Mouse (Mus musculus): Measurements from ENCODE around the gene Adamts20. TPM values are rescaled to one million over a fixed set of nuclear protein-coding genes. Genes with fewer than 3 reads are reported as not detected.
A peak's percentile ranks its signal among the peaks of the same experiment; 100 is the strongest.

The Adamts20 gene
- total and polyA plus RNA-seq, 3 experiments = 2.1 to 3.6 TPM; not detected in 1

- Histone ChIP-seq H3K4me1 (ENCODE audit: control insufficient read depth in 1 of 2, insufficient read depth in 2 of 2, low read length in 2 of 2) (peaks cover 0 to 3% of the 10 kb centered on the region in 2 experiments; a peak in 2 of 4 replicates), H3K79me2 (ENCODE audit: control insufficient read depth, insufficient read depth, low read length, poor library complexity) (no peaks in the 10 kb centered on the region), H3K27ac (ENCODE audit: control insufficient read depth, low read depth, low read length) (no peak overlapping the region), H3K9ac (ENCODE audit: control insufficient read depth, low read depth, low read length, poor library complexity, severe bottlenecking) (no peak overlapping the region), H3K4me3 (ENCODE audit: control insufficient read depth in 1 of 2, insufficient read depth in 1 of 2, low read depth in 2 of 2, low read length in 2 of 2) (no peak overlapping the region), H3K27me3 (ENCODE audit: control insufficient read depth in 1 of 2, insufficient read depth in 2 of 2, low read length in 2 of 2) (no peaks in the 10 kb centered on the region), H3K36me3 (ENCODE audit: control insufficient read depth in 1 of 2, insufficient read depth in 2 of 2, low read length in 2 of 2) (no peaks in the 10 kb centered on the region), H3K9me3 (replicated peaks; ENCODE audit: insufficient read depth, low read length) (no peaks in the 10 kb centered on the region)
- TF ChIP-seq CTCF (IDR thresholded peaks at IDR 0.05 in 2 of 3, conservative IDR thresholded peaks at IDR 0.05 in 1 of 3; ENCODE audit: control insufficient read depth in 1 of 3, insufficient read depth in 1 of 3, low read depth in 2 of 3, low read length in 3 of 3, poor library complexity in 1 of 3, severe bottlenecking in 1 of 3) (peak; percentile 9 to 48 (median 41); a peak in 4 of 6 replicates), POLR2AphosphoS2 (IDR thresholded peaks at IDR 0.05; ENCODE audit: low read length) (no peak)
- DNase-seq (ENCODE audit: low read depth, low spot score) = no peak
Observed at GRCm38 (mm10) chr15:94495936-94496335, 30.7 kb upstream of the Adamts20 start.

- Histone ChIP-seq H3K36me3 (ENCODE audit: control insufficient read depth in 1 of 2, insufficient read depth in 2 of 2, low read length in 2 of 2) (no peaks in the 10 kb centered on the region), H3K4me3 (ENCODE audit: control insufficient read depth in 1 of 2, insufficient read depth in 1 of 2, low read depth in 2 of 2, low read length in 2 of 2) (no peak overlapping the region), H3K79me2 (ENCODE audit: control insufficient read depth, insufficient read depth, low read length, poor library complexity) (no peaks in the 10 kb centered on the region), H3K9me3 (replicated peaks; ENCODE audit: insufficient read depth, low read length) (no peaks in the 10 kb centered on the region), H3K27me3 (ENCODE audit: control insufficient read depth in 1 of 2, insufficient read depth in 2 of 2, low read length in 2 of 2) (no peaks in the 10 kb centered on the region), H3K27ac (ENCODE audit: control insufficient read depth, low read depth, low read length) (no peak overlapping the region), H3K4me1 (ENCODE audit: control insufficient read depth in 1 of 2, insufficient read depth in 2 of 2, low read length in 2 of 2) (peaks cover 0 to 3% of the 10 kb centered on the region in 2 experiments; a peak in 2 of 4 replicates), H3K9ac (ENCODE audit: control insufficient read depth, low read depth, low read length, poor library complexity, severe bottlenecking) (no peak overlapping the region)
- no peak for TF ChIP-seq TCF12 (IDR thresholded peaks at IDR 0.05; ENCODE audit: low read depth, low read length)
- TF ChIP-seq NRF1 (IDR thresholded peaks at IDR 0.05; ENCODE audit: insufficient read depth, low read depth, low read length, poor library complexity, severe bottlenecking) = no peak
- TF ChIP-seq ZMIZ1 (IDR thresholded peaks at IDR 0.05; ENCODE audit: low read depth, low read length) = no peak
- no peak for TF ChIP-seq JUND (IDR thresholded peaks at IDR 0.05; ENCODE audit: low read depth, low read length)
- TF ChIP-seq ZC3H11A (IDR thresholded peaks at IDR 0.05; ENCODE audit: low read depth, low read length) = peak; percentile 23; the same call in 1 of the 2 replicates
- TF ChIP-seq SMC3 (IDR thresholded peaks at IDR 0.05; ENCODE audit: low read depth, low read length) = peak; percentile 78
- peak; percentile 29 to 71 (median 65); a peak in 5 of 6 replicates for TF ChIP-seq CTCF (IDR thresholded peaks at IDR 0.05 in 2 of 3, conservative IDR thresholded peaks at IDR 0.05 in 1 of 3; ENCODE audit: control insufficient read depth in 1 of 3, insufficient read depth in 1 of 3, low read depth in 2 of 3, low read length in 3 of 3, poor library complexity in 1 of 3, severe bottlenecking in 1 of 3)
- peak; percentile 67 for TF ChIP-seq RAD21 (IDR thresholded peaks at IDR 0.05; ENCODE audit: low read depth, low read length)
- TF ChIP-seq MYC (IDR thresholded peaks at IDR 0.05; ENCODE audit: low read depth, low read length) = no peak
- no peak for TF ChIP-seq CHD2 (IDR thresholded peaks at IDR 0.05; ENCODE audit: low read length)
- no peak for TF ChIP-seq MAX (IDR thresholded peaks at IDR 0.05; ENCODE audit: low read length)
- TF ChIP-seq MXI1 (IDR thresholded peaks at IDR 0.05; ENCODE audit: low read depth, low read length) = no peak
- no peak for TF ChIP-seq GABPA (IDR thresholded peaks at IDR 0.05; ENCODE audit: low read depth, low read length)
- no peak for TF ChIP-seq EP300 (IDR thresholded peaks at IDR 0.05; ENCODE audit: low read depth in 1 of 2, low read length in 2 of 2)
- TF ChIP-seq CHD1 (IDR thresholded peaks at IDR 0.05; ENCODE audit: low read depth, low read length) = no peak
- no peak for TF ChIP-seq BHLHE40 (IDR thresholded peaks at IDR 0.05; ENCODE audit: borderline replicate concordance, low read depth, low read length)
- DNase-seq (ENCODE audit: low read depth, low spot score) = peak; percentile 55
Observed at GRCm38 (mm10) chr15:94494445-94494844, 29.2 kb upstream of the Adamts20 start.

Measured in MEL (cell line).